Mouse (Mus musculus): ENCODE measurements around the gene Mfsd10. TPM values are rescaled to one million over a fixed set of nuclear protein-coding genes. Genes with fewer than 3 reads are reported as not detected.

Mfsd10 gene
- polyA plus RNA-seq, 1 experiment from 2014 or later, result 31.4 TPM

DNA sequence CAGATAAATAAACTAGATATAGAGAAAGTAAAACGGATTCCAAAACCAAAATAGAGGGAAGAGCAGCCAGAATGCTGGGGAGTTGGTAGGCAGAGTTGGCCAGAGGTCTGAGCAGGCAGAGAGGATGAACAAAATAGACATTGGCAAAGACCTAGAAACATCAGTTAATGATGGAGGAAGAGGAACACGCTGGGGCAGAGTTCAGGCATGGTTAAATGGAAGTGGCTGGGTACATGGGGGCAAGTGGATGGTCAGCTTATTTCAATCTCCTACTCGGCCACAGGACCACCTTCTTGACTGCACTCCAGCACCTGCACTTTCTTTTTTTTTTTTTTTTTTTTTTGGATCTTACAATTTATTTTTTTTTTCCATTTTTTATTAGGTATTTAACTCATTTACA, 5.0 kb upstream of the Mfsd10 start:
- WGBS, result 87% methylated on average over 3 of the region's 3 CpGs
- no peak for ATAC-seq
- Histone ChIP-seq H3K36me3 (ENCODE audit: control insufficient read depth, insufficient read depth) (peaks cover 79% of the 10 kb centered on the region), H3K4me2 (replicated peaks; ENCODE audit: low read depth) (no peak overlapping the region), H3K9me3 (ENCODE audit: control insufficient read depth) (no peaks in the 10 kb centered on the region), H3K4me3 (ENCODE audit: low read depth, low read length) (no peak overlapping the region), H3K27me3 (replicated peaks; ENCODE audit: control insufficient read depth, insufficient read depth, low read length) (no peaks in the 10 kb centered on the region), H3K9ac (ENCODE audit: low read depth, low read length) (no peak overlapping the region), H3K27ac (ENCODE audit: low read depth, low read length) (no peak overlapping the region), H3K4me1 (replicated peaks; ENCODE audit: control insufficient read depth, insufficient read depth, low read length) (0 out of 2 replicates have a peak, but pooled peaks cover 3% of the 10 kb centered on the region)
- no peak for TF ChIP-seq CTCF (IDR thresholded peaks at IDR 0.05; ENCODE audit: low read depth)

- TF ChIP-seq CTCF (IDR thresholded peaks at IDR 0.05; ENCODE audit: low read depth), result no peak
- no peak for ATAC-seq
- Histone ChIP-seq H3K9me3 (ENCODE audit: control insufficient read depth) (no peaks in the 10 kb centered on the region), H3K4me1 (replicated peaks; ENCODE audit: control insufficient read depth, insufficient read depth, low read length) (0 out of 2 replicates have a peak, but pooled peaks cover 3% of the 10 kb centered on the region), H3K4me3 (ENCODE audit: low read depth, low read length) (no peak overlapping the region), H3K27ac (ENCODE audit: low read depth, low read length) (no peak overlapping the region), H3K36me3 (ENCODE audit: control insufficient read depth, insufficient read depth) (peaks cover 55% of the 10 kb centered on the region), H3K4me2 (replicated peaks; ENCODE audit: low read depth) (no peak overlapping the region), H3K9ac (ENCODE audit: low read depth, low read length) (no peak overlapping the region), H3K27me3 (replicated peaks; ENCODE audit: control insufficient read depth, insufficient read depth, low read length) (no peaks in the 10 kb centered on the region)
- WGBS, result 69% methylated on average over 7 of the region's 7 CpGs
Observed at GRCm38 (mm10) chr5:34637591-34638156, 662 bp upstream of the Mfsd10 start.

- H3K27me3 ChIP-seq (replicated peaks; ENCODE audit: control insufficient read depth, insufficient read depth, low read length), result no peaks in the 10 kb centered on the region
- WGBS, result 54% methylated on average over 10 of the region's 10 CpGs
Observed at GRCm38 (mm10) chr5:34635665-34636192, 1.3 kb downstream of the Mfsd10 start.

GRCm38 (mm10) chr5:34634746-34635400, 2.1 kb downstream of the Mfsd10 start:
- H3K4me1 ChIP-seq (replicated peaks; ENCODE audit: control insufficient read depth, insufficient read depth, low read length), result 0 out of 2 replicates have a peak, but pooled peaks cover 3% of the 10 kb centered on the region

More at GRCm38 (mm10) chr5:34635665-34636192, 1.3 kb downstream of the Mfsd10 start:
- H3K4me3 ChIP-seq (ENCODE audit: low read depth, low read length), result no peak overlapping the region
- H3K4me1 ChIP-seq (replicated peaks; ENCODE audit: control insufficient read depth, insufficient read depth, low read length), result 0 out of 2 replicates have a peak, but pooled peaks cover 3% of the 10 kb centered on the region
- H3K9ac ChIP-seq (ENCODE audit: low read depth, low read length), result peak overlapping the region; percentile 54; the same call in 1 of the 2 replicates
- no peak overlapping the region for H3K27ac ChIP-seq (ENCODE audit: low read depth, low read length)
- TF ChIP-seq CTCF (IDR thresholded peaks at IDR 0.05; ENCODE audit: low read depth), result no peak
- H3K36me3 ChIP-seq (ENCODE audit: control insufficient read depth, insufficient read depth), result peaks cover 61% of the 10 kb centered on the region
- ATAC-seq, result no peak
- H3K4me2 ChIP-seq (replicated peaks; ENCODE audit: low read depth), result peak overlapping the region; percentile 95
- no peaks in the 10 kb centered on the region for H3K9me3 ChIP-seq (ENCODE audit: control insufficient read depth)

GRCm38 (mm10) chr5:34633641-34634040, 3.4 kb downstream of the Mfsd10 start:
- Histone ChIP-seq H3K4me1 (replicated peaks; ENCODE audit: control insufficient read depth, insufficient read depth, low read length) (0 out of 2 replicates have a peak, but pooled peaks cover 3% of the 10 kb centered on the region), H3K9me3 (ENCODE audit: control insufficient read depth) (no peaks in the 10 kb centered on the region), H3K4me3 (ENCODE audit: low read depth, low read length) (no peak overlapping the region), H3K9ac (ENCODE audit: low read depth, low read length) (no peak overlapping the region), H3K27ac (ENCODE audit: low read depth, low read length) (no peak overlapping the region; the same call in 1 of the 2 replicates), H3K36me3 (ENCODE audit: control insufficient read depth, insufficient read depth) (peaks cover 63% of the 10 kb centered on the region), H3K4me2 (replicated peaks; ENCODE audit: low read depth) (no peak overlapping the region), H3K27me3 (replicated peaks; ENCODE audit: control insufficient read depth, insufficient read depth, low read length) (no peaks in the 10 kb centered on the region)
- ATAC-seq, result no peak
- 58% methylated on average over 4 of the region's 4 CpGs for WGBS
- TF ChIP-seq CTCF (IDR thresholded peaks at IDR 0.05; ENCODE audit: low read depth), result no peak

More at GRCm38 (mm10) chr5:34634746-34635400, 2.1 kb downstream of the Mfsd10 start:
- Histone ChIP-seq H3K9me3 (ENCODE audit: control insufficient read depth) (no peaks in the 10 kb centered on the region), H3K9ac (ENCODE audit: low read depth, low read length) (no peak overlapping the region), H3K4me3 (ENCODE audit: low read depth, low read length) (no peak overlapping the region), H3K27me3 (replicated peaks; ENCODE audit: control insufficient read depth, insufficient read depth, low read length) (no peaks in the 10 kb centered on the region), H3K4me2 (replicated peaks; ENCODE audit: low read depth) (no peak overlapping the region), H3K27ac (ENCODE audit: low read depth, low read length) (no peak overlapping the region), H3K36me3 (ENCODE audit: control insufficient read depth, insufficient read depth) (peaks cover 61% of the 10 kb centered on the region)
- no peak for ATAC-seq
- TF ChIP-seq CTCF (IDR thresholded peaks at IDR 0.05; ENCODE audit: low read depth), result no peak
- WGBS, result 85% methylated on average over 13 of the region's 13 CpGs

DNA sequence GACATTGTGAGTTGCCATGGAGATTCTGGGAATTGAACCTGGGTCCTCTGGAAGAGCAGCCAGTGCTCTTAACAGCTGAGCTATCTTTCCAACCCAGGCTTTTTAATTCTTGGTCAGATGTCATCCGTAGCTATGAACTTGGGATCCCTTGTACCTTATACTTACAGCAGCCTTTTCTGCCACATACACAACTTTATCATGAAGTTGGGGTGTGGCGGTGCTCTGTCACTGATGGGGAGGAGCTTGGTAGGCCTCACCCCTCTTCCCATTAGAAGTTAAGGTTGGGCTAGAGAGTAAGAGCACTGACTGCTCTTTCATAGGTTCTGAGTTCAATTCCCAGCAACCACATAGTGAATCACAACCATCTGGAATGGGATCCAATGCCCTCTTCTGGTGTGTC, 4.0 kb downstream of the Mfsd10 start:
- Histone ChIP-seq H3K4me1 (replicated peaks; ENCODE audit: control insufficient read depth, insufficient read depth, low read length) (0 out of 2 replicates have a peak, but pooled peaks cover 3% of the 10 kb centered on the region), H3K9ac (ENCODE audit: low read depth, low read length) (no peak overlapping the region), H3K4me2 (replicated peaks; ENCODE audit: low read depth) (no peak overlapping the region), H3K27me3 (replicated peaks; ENCODE audit: control insufficient read depth, insufficient read depth, low read length) (no peaks in the 10 kb centered on the region), H3K36me3 (ENCODE audit: control insufficient read depth, insufficient read depth) (peaks cover 65% of the 10 kb centered on the region), H3K4me3 (ENCODE audit: low read depth, low read length) (no peak overlapping the region), H3K27ac (ENCODE audit: low read depth, low read length) (no peak overlapping the region), H3K9me3 (ENCODE audit: control insufficient read depth) (no peaks in the 10 kb centered on the region)
- no peak for ATAC-seq
- no peak for TF ChIP-seq CTCF (IDR thresholded peaks at IDR 0.05; ENCODE audit: low read depth)
- WGBS, result 91% methylated on average over 2 of the region's 2 CpGs
